Mouse (Mus musculus): ENCODE measurements around the gene Carm1. TPM values are rescaled to one million over a fixed set of nuclear protein-coding genes. Genes with fewer than 3 reads are reported as not detected.
"Not testable (repeated sequence)": the region's sequence is repeated elsewhere in the genome, so short reads cannot be mapped to it uniquely, and the experiment has no call there.

Gene Carm1
- polyA plus RNA-seq, 1 experiment: 63.4 TPM

- peaks cover 4% of the 10 kb centered on the region; the same call in 1 of the 2 replicates for H3K4me1 ChIP-seq (ENCODE audit: control insufficient read depth, insufficient read depth, insufficient read length, low read length)
- WGBS: 14% methylated on average over 17 of the region's 17 CpGs
- peak overlapping the region; percentile 75 for H3K4me3 ChIP-seq (ENCODE audit: low read depth, low read length)
- H3K36me3 ChIP-seq (ENCODE audit: control insufficient read depth, insufficient read depth, low read length): peaks cover 29% of the 10 kb centered on the region
- no peaks in the 10 kb centered on the region for H3K27me3 ChIP-seq (ENCODE audit: control insufficient read depth, insufficient read depth, low read length)
- peak overlapping the region; percentile 33 for H3K27ac ChIP-seq (ENCODE audit: insufficient read depth, low read depth, low read length)
- TF ChIP-seq POLR2A (IDR thresholded peaks at IDR 0.05; ENCODE audit: low read depth, low read length): no peak; the same call in 1 of the 2 replicates
- TF ChIP-seq CTCF (IDR thresholded peaks at IDR 0.05; ENCODE audit: extremely low read depth, insufficient read length, insufficient replicate concordance, low read depth, low read length): no peak
Observed at GRCm38 (mm10) chr9:21591831-21592702, 45.4 kb downstream of the Carm1 start.

GRCm38 (mm10) chr9:21592703-21593121 lies 46.0 kb downstream of the Carm1 start, which contains the start of the genes Timm29 and Yipf2:
TSS of gene Timm29 (plus strand) at chr9:21592722.
TSS of gene Yipf2 (minus strand) at chr9:21592828.
- Histone ChIP-seq H3K27ac (ENCODE audit: insufficient read depth, low read depth, low read length) (peak within 1 kb of the TSS; percentile 74), H3K36me3 (ENCODE audit: control insufficient read depth, insufficient read depth, low read length) (peaks cover 23% of the 10 kb centered on the region), H3K4me3 (ENCODE audit: low read depth, low read length) (peak within 1 kb of the TSS; percentile 75), H3K27me3 (ENCODE audit: control insufficient read depth, insufficient read depth, low read length) (no peaks in the 10 kb centered on the region), H3K4me1 (ENCODE audit: control insufficient read depth, insufficient read depth, insufficient read length, low read length) (peaks cover 4% of the 10 kb centered on the region; the same call in 1 of the 2 replicates)
- WGBS: under 1% methylated on average over 30 of the region's 30 CpGs
- TF ChIP-seq POLR2A (IDR thresholded peaks at IDR 0.05; ENCODE audit: low read depth, low read length) (peak; percentile 62; the same call in 1 of the 2 replicates), CTCF (IDR thresholded peaks at IDR 0.05; ENCODE audit: extremely low read depth, insufficient read length, insufficient replicate concordance, low read depth, low read length) (no peak)

GRCm38 (mm10) chr9:21593122-21593721 lies 46.5 kb downstream of the Carm1 start:
- Histone ChIP-seq H3K4me1 (ENCODE audit: control insufficient read depth, insufficient read depth, insufficient read length, low read length) (peaks cover 4% of the 10 kb centered on the region; the same call in 1 of the 2 replicates), H3K27ac (ENCODE audit: insufficient read depth, low read depth, low read length) (peak overlapping the region; percentile 74), H3K36me3 (ENCODE audit: control insufficient read depth, insufficient read depth, low read length) (peaks cover 18% of the 10 kb centered on the region), H3K27me3 (ENCODE audit: control insufficient read depth, insufficient read depth, low read length) (no peaks in the 10 kb centered on the region), H3K4me3 (ENCODE audit: low read depth, low read length) (peak overlapping the region; percentile 75)
- WGBS: under 1% methylated on average over 69 of the region's 69 CpGs
- TF ChIP-seq POLR2A (IDR thresholded peaks at IDR 0.05; ENCODE audit: low read depth, low read length) (no peak), CTCF (IDR thresholded peaks at IDR 0.05; ENCODE audit: extremely low read depth, insufficient read length, insufficient replicate concordance, low read depth, low read length) (no peak)

- H3K4me1 ChIP-seq (ENCODE audit: control insufficient read depth, insufficient read depth, insufficient read length, low read length); H3K27me3 ChIP-seq (ENCODE audit: control insufficient read depth, insufficient read depth, low read length); H3K4me3 ChIP-seq (ENCODE audit: low read depth, low read length); H3K27ac ChIP-seq (ENCODE audit: insufficient read depth, low read depth, low read length); H3K36me3 ChIP-seq (ENCODE audit: control insufficient read depth, insufficient read depth, low read length): not testable (repeated sequence)
- WGBS: 75% methylated on average over 8 of the region's 8 CpGs
Observed at GRCm38 (mm10) chr9:21594350-21594749, 47.7 kb downstream of the Carm1 start.

GRCm38 (mm10) chr9:21594838-21595237 lies 48.1 kb downstream of the Carm1 start:
- Histone ChIP-seq H3K27ac (ENCODE audit: insufficient read depth, low read depth, low read length) (no peak overlapping the region), H3K4me3 (ENCODE audit: low read depth, low read length) (no peak overlapping the region), H3K36me3 (ENCODE audit: control insufficient read depth, insufficient read depth, low read length) (peaks cover 3% of the 10 kb centered on the region; the same call in 1 of the 2 replicates), H3K27me3 (ENCODE audit: control insufficient read depth, insufficient read depth, low read length) (no peaks in the 10 kb centered on the region), H3K4me1 (ENCODE audit: control insufficient read depth, insufficient read depth, insufficient read length, low read length) (peaks cover 4% of the 10 kb centered on the region; the same call in 1 of the 2 replicates)
- 34% methylated on average over 2 of the region's 2 CpGs for WGBS
- TF ChIP-seq POLR2A (IDR thresholded peaks at IDR 0.05; ENCODE audit: low read depth, low read length) (no peak), CTCF (IDR thresholded peaks at IDR 0.05; ENCODE audit: extremely low read depth, insufficient read length, insufficient replicate concordance, low read depth, low read length) (no peak)

GRCm38 (mm10) chr9:21598198-21598597 lies 51.5 kb downstream of the Carm1 start:
- 37% methylated on average over 2 of the region's 2 CpGs for WGBS
- H3K4me1 ChIP-seq (ENCODE audit: control insufficient read depth, insufficient read depth, insufficient read length, low read length): peaks cover 8% of the 10 kb centered on the region
- no peak for TF ChIP-seq POLR2A (IDR thresholded peaks at IDR 0.05; ENCODE audit: low read depth, low read length)
- peak; percentile 28; the same call in 1 of the 2 replicates for TF ChIP-seq CTCF (IDR thresholded peaks at IDR 0.05; ENCODE audit: extremely low read depth, insufficient read length, insufficient replicate concordance, low read depth, low read length)

GRCm38 (mm10) chr9:21600186-21600585 lies 53.5 kb downstream of the Carm1 start:
- TF ChIP-seq CTCF (IDR thresholded peaks at IDR 0.05; ENCODE audit: extremely low read depth, insufficient read length, insufficient replicate concordance, low read depth, low read length): no peak
- TF ChIP-seq POLR2A (IDR thresholded peaks at IDR 0.05; ENCODE audit: low read depth, low read length): no peak
- peaks cover 5% of the 10 kb centered on the region for H3K4me1 ChIP-seq (ENCODE audit: control insufficient read depth, insufficient read depth, insufficient read length, low read length)
- no peaks in the 10 kb centered on the region for H3K27me3 ChIP-seq (ENCODE audit: control insufficient read depth, insufficient read depth, low read length)
- H3K27ac ChIP-seq (ENCODE audit: insufficient read depth, low read depth, low read length): no peak overlapping the region
- H3K36me3 ChIP-seq (ENCODE audit: control insufficient read depth, insufficient read depth, low read length): no peaks in the 10 kb centered on the region
- H3K4me3 ChIP-seq (ENCODE audit: low read depth, low read length): no peak overlapping the region
- WGBS: 73% methylated on average over 3 of the region's 3 CpGs

More at GRCm38 (mm10) chr9:21598198-21598597, 51.5 kb downstream of the Carm1 start:
- H3K27me3 ChIP-seq (ENCODE audit: control insufficient read depth, insufficient read depth, low read length): no peaks in the 10 kb centered on the region
- H3K27ac ChIP-seq (ENCODE audit: insufficient read depth, low read depth, low read length): no peak overlapping the region
- H3K36me3 ChIP-seq (ENCODE audit: control insufficient read depth, insufficient read depth, low read length): no peaks in the 10 kb centered on the region
- H3K4me3 ChIP-seq (ENCODE audit: low read depth, low read length): no peak overlapping the region
